Mouse (Mus musculus) kidney, adult 2 months (tissue): Measurements from ENCODE around the gene Zglp1.

Source experiments
- CTCF ChIP-seq: fragments of 200-500 bp; conservative IDR thresholded peaks from 2 replicates; pipeline ENCODE4 v1.5.1; 2011; ENCODE audit warnings: low read depth, mild to moderate bottlenecking, control low read depth, low read length, moderate library complexity, mixed read lengths; ENCODE audit not compliant: insufficient read depth, insufficient read length
- POLR2A ChIP-seq: fragments of 200-500 bp; IDR thresholded peaks from one replicate; pipeline ENCODE4 v1.6.1; 2011; ENCODE audit warnings: low read depth, low read length, control low read depth

DNA sequence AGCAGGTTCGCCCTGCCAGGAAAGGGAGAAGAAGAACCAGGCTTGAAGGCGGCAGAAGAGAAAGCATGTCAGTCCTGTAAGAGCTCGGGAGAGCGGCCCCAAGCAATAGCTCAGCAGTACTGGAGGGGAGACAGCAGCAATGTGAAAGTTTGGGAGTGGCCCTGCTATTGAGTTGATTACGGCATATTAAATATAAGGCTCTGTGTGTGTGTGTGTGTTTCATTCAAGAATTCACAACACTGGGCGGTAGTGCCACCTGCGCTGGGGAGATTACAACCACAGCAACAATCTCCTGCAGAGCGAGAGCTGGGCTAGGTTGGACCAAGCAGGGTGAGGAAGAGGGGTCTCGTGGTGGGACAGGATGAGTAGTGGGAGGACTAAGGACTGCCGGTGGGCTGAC is 15.3 kb downstream of the Zglp1 start:
- TF ChIP-seq CTCF (no peak), POLR2A (no peak)
